Mouse (Mus musculus) heart, embryonic 16.5 days (tissue): ENCODE results near the gene Bmf. TPM values are rescaled to one million over a fixed set of nuclear protein-coding genes. Genes with fewer than 3 reads are reported as not detected.

ENCODE experiments used
- ATAC-seq: fragments of 200-750 bp; cut with Nextera tagmentation; replicated peaks from 2 replicates; pipeline ENCODE4 v1.8.0; 2017; ENCODE audit warnings: moderate number of reproducible peaks; ENCODE audit not compliant: insufficient read depth, low FRiP score; ENCODE audit errors: extremely low read depth
- H3K27ac ChIP-seq: fragments of 300-500 bp; sonication (generic); 2 replicates; pipeline ENCODE4 v1.5.1; 2014; ENCODE audit warnings: mild to moderate bottlenecking, low read length, control low read depth, moderate library complexity
- H3K27me3 ChIP-seq: fragments of 300-500 bp; sonication (generic); 2 replicates; pipeline ENCODE4 v1.6.1; 2014; ENCODE audit warnings: low read length, mixed read lengths; ENCODE audit not compliant: control insufficient read depth, insufficient read depth
- H3K36me3 ChIP-seq: fragments of 300-500 bp; sonication (generic); 2 replicates; pipeline ENCODE4 v1.6.1; 2014; ENCODE audit not compliant: control insufficient read depth, insufficient read depth
- H3K4me1 ChIP-seq: fragments of 300-500 bp; sonication (generic); 2 replicates; pipeline ENCODE4 v1.6.1; 2014; ENCODE audit warnings: low read length, mixed read lengths; ENCODE audit not compliant: control insufficient read depth, insufficient read depth
- H3K4me2 ChIP-seq: fragments of 300-500 bp; sonication (generic); 2 replicates; pipeline ENCODE4 v1.6.1; 2014; ENCODE audit warnings: low read depth, mild to moderate bottlenecking, control low read depth, low read length
- H3K4me3 ChIP-seq: fragments of 300-500 bp; sonication (generic); 2 replicates; pipeline ENCODE4 v1.5.1; 2014; ENCODE audit warnings: mild to moderate bottlenecking, control low read depth, low read length
- H3K9ac ChIP-seq: fragments of 300-500 bp; sonication (generic); 2 replicates; pipeline ENCODE4 v1.6.1; 2014; ENCODE audit warnings: low read length, control low read depth
- H3K9me3 ChIP-seq: fragments of 300-500 bp; sonication (generic); replicated peaks from 2 replicates; pipeline ENCODE4 v1.6.1; 2016; ENCODE audit warnings: low read length; ENCODE audit not compliant: control insufficient read depth
- WGBS: fragments of 180-500 bp; shearing (Covaris S2); extraction: QIAGEN DNeasy Blood & Tissue Kit; methylation state at CpG from one replicate; pipeline ENCODE4 v1.1.7; 2014; 5-methylcytosine and 5-hydroxymethylcytosine counted together
- polyA plus RNA-seq: library from polyadenylated mRNA; unstranded; fragments of >200 nt; fragmentation: Nextera tagmentation; extraction: Ambion mirVana; gene quantifications from 2 replicates; pipeline ENCODE4 v1.2.1, GENCODE M21; 2015

The Bmf gene
- polyA plus RNA-seq, 1 experiment from 2014 or later = 1.8 TPM

GRCm38 (mm10) chr2:118546798-118547165 is 2.7 kb downstream of the Bmf start:
- Histone ChIP-seq H3K27ac (peak overlapping the region; percentile 99), H3K4me2 (peak overlapping the region; percentile 87; the same call in 1 of the 2 replicates), H3K4me3 (no peak overlapping the region; the same call in 1 of the 2 replicates), H3K27me3 (no peaks in the 10 kb centered on the region), H3K9me3 (no peaks in the 10 kb centered on the region), H3K4me1 (peaks cover 74% of the 10 kb centered on the region), H3K36me3 (no peaks in the 10 kb centered on the region), H3K9ac (peak overlapping the region; percentile 70)
- 70% methylated on average over 3 of the region's 3 CpGs for WGBS
- ATAC-seq = no peak

GRCm38 (mm10) chr2:118546104-118546797 is 3.2 kb downstream of the Bmf start:
- Histone ChIP-seq H3K27ac (peak overlapping the region; percentile 99), H3K27me3 (no peaks in the 10 kb centered on the region), H3K36me3 (no peaks in the 10 kb centered on the region), H3K4me2 (peak overlapping the region; percentile 87), H3K4me1 (peaks cover 78% of the 10 kb centered on the region), H3K4me3 (peak overlapping the region; percentile 18), H3K9ac (peak overlapping the region; percentile 70), H3K9me3 (no peaks in the 10 kb centered on the region)
- WGBS = 38% methylated on average over 5 of the region's 5 CpGs
- no peak for ATAC-seq

- H3K4me2 ChIP-seq = peak overlapping the region; percentile 87
- peak overlapping the region; percentile 70 for H3K9ac ChIP-seq
- H3K4me1 ChIP-seq = peaks cover 85% of the 10 kb centered on the region
- peak; percentile 18 for ATAC-seq
- H3K4me3 ChIP-seq = peak overlapping the region; percentile 18
- peak overlapping the region; percentile 99 for H3K27ac ChIP-seq
- no peaks in the 10 kb centered on the region for H3K9me3 ChIP-seq
- H3K27me3 ChIP-seq = no peaks in the 10 kb centered on the region
- H3K36me3 ChIP-seq = no peaks in the 10 kb centered on the region
- 16% methylated on average over 23 of the region's 23 CpGs for WGBS
These were observed 4.0 kb downstream of the Bmf start for GRCm38 (mm10) chr2:118545242-118546103.

- peaks cover 93% of the 10 kb centered on the region for H3K4me1 ChIP-seq
- no peaks in the 10 kb centered on the region for H3K27me3 ChIP-seq
- H3K36me3 ChIP-seq = no peaks in the 10 kb centered on the region
- H3K4me3 ChIP-seq = peak overlapping the region; percentile 22
- H3K9me3 ChIP-seq = no peaks in the 10 kb centered on the region
- whole genome bisulfite sequencing = 6% methylated on average over 23 of the region's 23 CpGs
- peak overlapping the region; percentile 22 for H3K9ac ChIP-seq
- peak overlapping the region; percentile 87 for H3K4me2 ChIP-seq
- peak overlapping the region; percentile 99 for H3K27ac ChIP-seq
- ATAC-seq = peak; percentile 63
These were observed 5.3 kb downstream of the Bmf start for GRCm38 (mm10) chr2:118543893-118544799.

- H3K27me3 ChIP-seq = no peaks in the 10 kb centered on the region
- peak overlapping the region; percentile 22 for H3K9ac ChIP-seq
- H3K36me3 ChIP-seq = 0 out of 2 replicates have a peak, but pooled peaks cover 3% of the 10 kb centered on the region
- no peak for ATAC-seq
- H3K9me3 ChIP-seq = no peaks in the 10 kb centered on the region
- no peak overlapping the region; the same call in 1 of the 2 replicates for H3K4me2 ChIP-seq
- peaks cover 87% of the 10 kb centered on the region for H3K4me1 ChIP-seq
- WGBS = 63% methylated on average over 1 of the region's 1 CpGs
- H3K4me3 ChIP-seq = no peak overlapping the region
- peak overlapping the region; percentile 99 for H3K27ac ChIP-seq
These were observed 6.4 kb downstream of the Bmf start for GRCm38 (mm10) chr2:118542971-118543573.

GRCm38 (mm10) chr2:118541716-118542115 is 7.8 kb downstream of the Bmf start:
- no peak for ATAC-seq
- Histone ChIP-seq H3K27me3 (no peaks in the 10 kb centered on the region), H3K36me3 (0 out of 2 replicates have a peak, but pooled peaks cover 3% of the 10 kb centered on the region), H3K4me2 (no peak overlapping the region), H3K27ac (peak overlapping the region; percentile 99), H3K4me1 (peaks cover 84% of the 10 kb centered on the region), H3K9me3 (no peaks in the 10 kb centered on the region), H3K4me3 (no peak overlapping the region), H3K9ac (peak overlapping the region; percentile 40; the same call in 1 of the 2 replicates)
- WGBS = 84% methylated on average over 3 of the region's 3 CpGs

- no peaks in the 10 kb centered on the region for H3K27me3 ChIP-seq
- peak overlapping the region; percentile 75 for H3K9ac ChIP-seq
- ATAC-seq = peak; percentile 77
- H3K9me3 ChIP-seq = no peaks in the 10 kb centered on the region
- 0 out of 2 replicates have a peak, but pooled peaks cover 3% of the 10 kb centered on the region for H3K36me3 ChIP-seq
- H3K4me3 ChIP-seq = no peak overlapping the region
- 4% methylated on average over 6 of the region's 6 CpGs for WGBS
- peak overlapping the region; percentile 47 for H3K4me2 ChIP-seq
- peak overlapping the region; percentile 99 for H3K27ac ChIP-seq
- peaks cover 81% of the 10 kb centered on the region for H3K4me1 ChIP-seq
These were observed 8.8 kb downstream of the Bmf start for GRCm38 (mm10) chr2:118540691-118541117.

- no peak for ATAC-seq
These were observed 9.5 kb downstream of the Bmf start for GRCm38 (mm10) chr2:118539881-118540516.

More at GRCm38 (mm10) chr2:118539881-118540516, 9.5 kb downstream of the Bmf start:
- Histone ChIP-seq H3K9me3 (no peaks in the 10 kb centered on the region), H3K27me3 (no peaks in the 10 kb centered on the region), H3K36me3 (0 out of 2 replicates have a peak, but pooled peaks cover 3% of the 10 kb centered on the region), H3K27ac (peak overlapping the region; percentile 99), H3K4me2 (peak overlapping the region; percentile 47; the same call in 1 of the 2 replicates), H3K4me1 (peaks cover 74% of the 10 kb centered on the region), H3K9ac (peak overlapping the region; percentile 75), H3K4me3 (no peak overlapping the region)
- WGBS = 25% methylated on average over 9 of the region's 9 CpGs
